Mouse (Mus musculus) gastrocnemius, adult 2 months (tissue): ENCODE data around the gene Prpf38a. TPM values are rescaled to one million over a fixed set of nuclear protein-coding genes. Genes with fewer than 3 reads are reported as not detected.

Source experiments
- DNase-seq: peaks from one replicate; pipeline ENCODE4 v3.0.0; 2022
- H3K27ac ChIP-seq: fragments of 200-600 bp; 2 replicates; pipeline ENCODE4 v1.8.1; 2022; ENCODE audit warnings: mild to moderate bottlenecking
- H3K4me3 ChIP-seq: fragments of 200-600 bp; 2 replicates; pipeline ENCODE4 v1.8.1; 2022; ENCODE audit warnings: mild to moderate bottlenecking, moderate library complexity
- CTCF ChIP-seq: fragments of 200-600 bp; IDR thresholded peaks from 2 replicates; pipeline ENCODE4 v1.8.1; 2022; ENCODE audit warnings: antibody characterized with exemption, mild to moderate bottlenecking, moderate library complexity
- intact Hi-C: fragments of 180-260 bp; cut with DNase I; formaldehyde crosslinking; loops from one replicate; pipeline ENCODE4 v1.15.1; 2025
- total RNA-seq, 2 experiments: library from RNA; stranded (reverse); gene quantifications; 2 replicates each; pipeline ENCODE4 v1.2.3; 2021

Gene Prpf38a
- total RNA-seq, 2 experiments from 2014 or later = 12.1 to 13.0 TPM

DNA sequence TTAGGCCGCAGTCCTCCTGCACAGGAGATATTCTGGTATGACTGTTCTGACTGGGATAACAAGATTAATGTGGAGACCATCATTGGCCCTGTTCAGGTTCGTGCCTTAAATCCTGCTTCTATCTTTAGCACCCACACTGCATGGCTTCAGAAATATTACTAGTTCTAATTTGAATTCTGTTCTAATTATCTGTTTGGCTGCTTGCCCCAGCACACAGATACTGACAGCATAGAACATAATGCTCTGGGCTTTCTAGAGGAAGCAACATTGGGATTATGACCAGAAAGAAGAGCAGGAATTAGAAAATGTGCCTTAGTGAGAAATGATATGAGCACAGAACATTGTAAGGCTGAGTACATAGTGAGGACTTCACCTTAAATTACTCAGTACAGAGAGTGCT is 14.2 kb upstream of the Prpf38a start:
- intact Hi-C loops = no loop called here

DNA sequence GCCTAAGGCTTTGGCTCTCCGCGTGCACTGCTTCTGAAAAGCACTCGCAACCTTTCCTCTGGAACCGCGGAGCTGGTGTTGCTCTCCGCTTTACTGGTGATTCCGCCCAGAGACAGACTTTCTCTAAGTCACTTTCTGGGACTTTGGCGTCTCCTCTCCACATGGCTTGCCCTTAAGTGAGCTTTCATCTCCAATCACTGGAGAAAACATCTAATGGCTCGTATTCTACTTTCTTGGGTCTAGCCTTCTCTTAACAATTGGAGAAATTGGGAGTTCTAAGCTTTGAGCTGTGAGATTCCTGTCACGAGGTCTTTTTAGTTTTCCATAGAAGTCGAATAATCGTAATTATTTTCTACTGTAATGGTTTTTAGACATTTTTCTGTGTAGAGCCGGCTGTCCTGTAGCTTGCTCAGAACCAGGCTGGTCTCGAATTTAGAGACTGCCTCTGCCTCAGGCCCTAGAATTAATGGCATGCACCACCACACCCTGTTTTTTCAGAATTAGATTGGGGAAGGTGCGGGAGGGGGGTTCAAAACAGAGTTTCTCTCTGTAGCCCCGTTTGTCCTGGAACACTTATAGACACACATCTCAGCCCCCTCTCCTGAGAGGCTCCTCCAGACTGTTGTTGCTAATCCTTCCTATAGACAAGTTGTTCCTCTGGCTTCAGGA is 741 bp upstream of the Prpf38a start:
- no peak for DNase-seq
- H3K4me3 ChIP-seq = peak overlapping the region; percentile 97
- H3K27ac ChIP-seq = peak overlapping the region; percentile 91
- intact Hi-C loops = loop anchor here (2.0 kb wide), 1 partner anchor 39 kb away; the partner anchor contains the start of gene Cc2d1b
- TF ChIP-seq CTCF = no peak

More for the DNA sequence above, 14.2 kb upstream of the Prpf38a start:
- no peak for DNase-seq
- Histone ChIP-seq H3K27ac (no peak overlapping the region), H3K4me3 (no peak overlapping the region)
- TF ChIP-seq CTCF = no peak

DNA sequence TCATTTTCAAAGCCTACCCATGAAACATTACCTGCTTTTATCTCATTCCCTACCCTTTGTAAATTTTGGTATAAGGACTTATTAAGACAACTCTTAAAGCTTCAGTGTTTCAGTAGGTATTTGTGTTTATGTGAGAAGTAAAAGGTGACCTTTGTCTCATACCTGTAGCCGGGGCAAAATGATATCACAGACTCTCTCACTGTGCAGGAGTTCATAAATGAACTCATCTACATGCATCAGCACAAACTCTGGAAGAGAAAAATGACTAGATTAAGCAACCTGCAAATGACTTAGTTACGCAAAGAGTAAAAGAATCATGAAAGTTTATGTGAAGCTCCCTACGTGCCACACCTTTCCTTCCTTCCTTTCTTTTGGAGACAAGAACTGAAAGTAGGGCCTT is 6.5 kb downstream of the Prpf38a start:
- no peak overlapping the region for H3K27ac ChIP-seq
- intact Hi-C loops = loop anchor here (5.0 kb wide), 1 partner anchor 235 kb away; no protein-coding TSS in a partner anchor
- no peak overlapping the region for H3K4me3 ChIP-seq
- TF ChIP-seq CTCF = no peak
- DNase-seq = no peak

DNA sequence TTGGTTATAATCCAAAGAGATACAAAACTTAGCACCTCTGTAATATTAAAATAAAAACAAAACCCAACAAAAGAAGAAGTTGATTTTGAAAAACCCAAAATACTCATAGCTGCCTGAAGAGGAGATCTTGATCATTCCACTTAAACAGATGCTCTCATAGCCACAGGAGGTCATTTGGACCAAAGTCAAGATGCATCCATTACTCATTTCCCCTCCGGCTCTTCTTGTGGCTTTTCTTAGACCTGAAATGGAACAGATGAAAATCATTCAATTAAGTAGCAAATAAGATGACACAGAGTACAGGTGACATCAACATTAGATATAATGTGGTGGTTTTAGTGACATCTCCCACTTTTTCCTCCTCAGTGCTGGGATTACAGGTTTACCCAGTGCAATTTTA is 14.1 kb downstream of the Prpf38a start:
- intact Hi-C loops = loop anchor here (5.0 to 10.0 kb wide), 2 partner anchors 33 to 50 kb away; no protein-coding TSS in a partner anchor
- DNase-seq = no peak
- Histone ChIP-seq H3K27ac (no peak overlapping the region), H3K4me3 (no peak overlapping the region)
- no peak for TF ChIP-seq CTCF

DNA sequence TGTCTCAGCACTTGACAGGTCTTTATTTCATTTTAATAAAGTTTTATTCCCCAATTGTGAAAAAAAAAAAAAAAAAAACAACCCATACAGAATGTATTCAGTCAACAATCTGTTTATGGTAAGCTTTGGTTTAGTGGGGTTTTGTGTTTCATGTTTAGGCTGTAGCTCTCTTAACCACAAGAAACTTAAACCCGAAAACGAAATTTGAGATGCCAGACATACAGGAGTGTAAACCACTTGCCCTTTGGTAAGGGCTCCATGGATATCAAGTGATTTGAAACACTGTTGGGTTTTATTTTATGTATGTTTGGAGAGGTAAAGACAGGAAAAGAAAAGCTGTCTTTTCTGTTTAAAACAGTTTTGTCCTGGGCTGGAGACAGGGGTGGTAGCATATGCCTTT is 39.4 kb downstream of the Prpf38a start:
- Histone ChIP-seq H3K4me3 (no peak overlapping the region), H3K27ac (no peak overlapping the region)
- DNase-seq = no peak
- TF ChIP-seq CTCF = no peak
- intact Hi-C loops = no loop called here

Other genes starting within 250 kb of the Prpf38a start
- gene Shisal2a, start 196.0 kb downstream of the Prpf38a start, total RNA-seq = not detected
- 1 to 10 TPM; 6.3 TPM for gene Gpx7, start 172.4 kb downstream of the Prpf38a start, total RNA-seq
- 10 to 100 TPM; 19.0 to 20.0 TPM for gene Tut4, start 119.9 kb downstream of the Prpf38a start, total RNA-seq
- gene Orc1, start 87 bp upstream of the Prpf38a start, total RNA-seq = under 1 TPM in 1 of 2 experiments, not detected in 1; 0.38 TPM
- 10 to 100 TPM; 17.2 to 20.7 TPM for gene Cc2d1b, start 40.6 kb upstream of the Prpf38a start, total RNA-seq
- gene 3110021N24Rik, start 140.3 kb upstream of the Prpf38a start, total RNA-seq = under 1 TPM; 0.79 to 0.86 TPM
- 10 to 100 TPM; 50.1 to 60.8 TPM for gene Zfyve9, start 201.5 kb upstream of the Prpf38a start, total RNA-seq